Comparison of ENCODE assay signal across 9 mouse cellular contexts in genomic region chr11:86962362-86962761, GRCm38 (mm10). TPM values are rescaled to one million over a fixed set of nuclear protein-coding genes. Genes with fewer than 3 reads are reported as not detected.
A peak's percentile ranks its signal among the peaks of the same experiment; 100 is the strongest.
DNase-seq lines count a peak whose midpoint lies in the region; ATAC-seq and TF ChIP-seq lines count a peak whose summit lies in the region.
"Had no signal": no experiment of that assay in that cellular context is flagged by ENCODE, and none has a peak within 500 bp of the region (broad histone marks: within the 10 kb centered on the region; RNA-seq: fewer than 3 reads in every experiment).

No protein-coding gene starts in this region.

- no peaks in the 10 kb centered on the region for H3K9me3 ChIP-seq in kidney, embryonic 16.5 days (ENCODE audit: low read length)
- H3K9me3 ChIP-seq in embryonic facial prominence, embryonic 13.5 days = no peaks in the 10 kb centered on the region
- no peaks in the 10 kb centered on the region for H3K9me3 ChIP-seq in forebrain, embryonic 13.5 days (replicated peaks)

- 42% methylated on average over 2 of the region's 2 CpGs for WGBS in heart, adult 2 months
- 18% methylated on average over 2 of the region's 2 CpGs for WGBS in kidney, embryonic 16.5 days
- 66% methylated on average over 2 of the region's 2 CpGs for WGBS in embryonic facial prominence, embryonic 13.5 days
- 79% methylated on average over 2 of the region's 2 CpGs for WGBS in forebrain, embryonic 13.5 days

- no peak overlapping the region for H3K9ac ChIP-seq in heart, adult 2 months (ENCODE audit: low read depth, low read length)
- H3K9ac ChIP-seq in kidney, embryonic 16.5 days (replicated peaks; ENCODE audit: low read length) = no peak overlapping the region
- H3K9ac ChIP-seq in embryonic facial prominence, embryonic 13.5 days = no peak overlapping the region
- H3K9ac ChIP-seq in forebrain, embryonic 13.5 days = no peak overlapping the region

- H3K36me3 ChIP-seq in heart, adult 2 months (ENCODE audit: control insufficient read depth, insufficient read depth, low read length) = peaks cover 51% of the 10 kb centered on the region
- no peaks in the 10 kb centered on the region for H3K36me3 ChIP-seq in kidney, embryonic 16.5 days (ENCODE audit: insufficient read depth, low read length)
- peaks cover 15% of the 10 kb centered on the region for H3K36me3 ChIP-seq in embryonic facial prominence, embryonic 13.5 days
- no peaks in the 10 kb centered on the region; the same call in 1 of the 2 replicates for H3K36me3 ChIP-seq in forebrain, embryonic 13.5 days (ENCODE audit: poor library complexity, severe bottlenecking)

- H3K4me2 ChIP-seq in kidney, embryonic 16.5 days (replicated peaks; ENCODE audit: low read depth, low read length) = peak overlapping the region; percentile 14; the same call in 1 of the 2 replicates
- H3K4me2 ChIP-seq in embryonic facial prominence, embryonic 13.5 days = no peak overlapping the region
- no peak overlapping the region for H3K4me2 ChIP-seq in forebrain, embryonic 13.5 days

- no peak for DNase-seq in heart, adult 2 months
- DNase-seq in heart, postnatal 10 days = no peak
- no peak for DNase-seq in kidney, postnatal 25 days
- DNase-seq in thymus, postnatal 36 days = no peak
- DNase-seq: B cell, adult 2 months had no signal

- intact Hi-C loops in heart, adult 2 months (cut with DNase I) = loop anchor here (1.0 kb wide), 1 partner anchor 31 kb away; the partner anchor contains the start of gene Ypel2
- intact Hi-C loops in heart, postnatal 10 days (cut with DNase I) = no loop called here

- TF ChIP-seq CTCF in heart, adult 2 months (IDR thresholded peaks at IDR 0.05) = no peak

- TF ChIP-seq POLR2A in heart, adult 2 months (IDR thresholded peaks at IDR 0.05; ENCODE audit: insufficient read depth, low read depth, low read length) = no peak

- peaks cover 56% of the 10 kb centered on the region for H3K4me1 ChIP-seq in heart, adult 2 months (ENCODE audit: control insufficient read depth, insufficient read depth, low read length)
- peaks cover 64% of the 10 kb centered on the region for H3K4me1 ChIP-seq in kidney, embryonic 16.5 days (ENCODE audit: insufficient read depth, low read length)
- peaks cover 62% of the 10 kb centered on the region for H3K4me1 ChIP-seq in embryonic facial prominence, embryonic 13.5 days
- H3K4me1 ChIP-seq in forebrain, embryonic 13.5 days = peaks cover 18% of the 10 kb centered on the region

- peak; percentile 46; the same call in 1 of the 2 replicates for ATAC-seq in kidney, embryonic 16.5 days (ENCODE audit: low FRiP score, low TSS enrichment)
- no peak for ATAC-seq in embryonic facial prominence, embryonic 13.5 days (ENCODE audit: insufficient number of reproducible peaks, insufficient read depth, low FRiP score, low TSS enrichment, low read depth)
- 0 out of 2 replicates have a peak, but pooled peaks have one; percentile 35 for ATAC-seq in megakaryocyte-erythroid progenitor cell, adult 5-6 weeks (replicated peaks; ENCODE audit: low FRiP score, low TSS enrichment, poor library complexity, severe bottlenecking)
- ATAC-seq in forebrain, embryonic 13.5 days = no peak

- no peak for TF ChIP-seq EP300 in heart, adult 2 months (IDR thresholded peaks at IDR 0.05; ENCODE audit: insufficient read depth, low read depth, low read length)

- no peaks in the 10 kb centered on the region for H3K79me2 ChIP-seq in heart, adult 2 months (replicated peaks; ENCODE audit: control insufficient read depth, insufficient read depth, low read length)

- H3K4me3 ChIP-seq in heart, adult 2 months = no peak overlapping the region
- no peak overlapping the region for H3K4me3 ChIP-seq in kidney, embryonic 16.5 days (ENCODE audit: low read length)
- no peak overlapping the region for H3K4me3 ChIP-seq in embryonic facial prominence, embryonic 13.5 days
- no peak overlapping the region for H3K4me3 ChIP-seq in forebrain, embryonic 13.5 days

- H3K27me3 ChIP-seq in heart, adult 2 months (ENCODE audit: control insufficient read depth, insufficient read depth, low read length) = no peaks in the 10 kb centered on the region
- no peaks in the 10 kb centered on the region for H3K27me3 ChIP-seq in kidney, embryonic 16.5 days (ENCODE audit: insufficient read depth, low read length)
- H3K27me3 ChIP-seq in embryonic facial prominence, embryonic 13.5 days = no peaks in the 10 kb centered on the region
- H3K27me3 ChIP-seq in forebrain, embryonic 13.5 days = no peaks in the 10 kb centered on the region

- peak overlapping the region; percentile 74 for H3K27ac ChIP-seq in heart, adult 2 months
- peak overlapping the region; percentile 95 for H3K27ac ChIP-seq in kidney, embryonic 16.5 days (ENCODE audit: low read length)
- H3K27ac ChIP-seq in embryonic facial prominence, embryonic 13.5 days = 0 out of 2 replicates have a peak overlapping the region, but pooled peaks have one; percentile 44
- H3K27ac ChIP-seq in forebrain, embryonic 13.5 days = no peak overlapping the region

RNA-seq across cellular contexts. Expression of gene Ypel2, which starts 31.1 kb away (rescaled TPM):
- 10 to 100 TPM; 11.6 to 26.3 TPM for total RNA-seq in heart, adult 2 months (2021)
- polyA plus RNA-seq in heart, adult 2 months (2012; rRNA removed) = 7.9 and 12.2 TPM in 2 replicates
- 10 to 100 TPM; 26.1 to 31.3 TPM for total RNA-seq in heart, postnatal 10 days (2021)
- polyA plus RNA-seq in kidney, embryonic 16.5 days (2015; fragmentation: Nextera tagmentation; extraction: Ambion mirVana) = 11.6 and 13.2 TPM in 2 replicates
- polyA plus RNA-seq in embryonic facial prominence, embryonic 13.5 days (2015; fragmentation: Nextera tagmentation; extraction: Ambion mirVana) = 12.2 and 14.6 TPM in 2 replicates
- total RNA-seq in megakaryocyte-erythroid progenitor cell, adult 5-6 weeks (2014; fragmentation: Nextera tagmentation) = 0.79 and 1.0 TPM in 2 replicates
- total RNA-seq in megakaryocyte-erythroid progenitor cell, adult 5-6 weeks (2017) = 1.0 TPM in 2 replicates
- polyA plus RNA-seq in forebrain, embryonic 13.5 days (2015; fragmentation: Nextera tagmentation; extraction: Ambion mirVana) = 7.4 and 7.7 TPM in 2 replicates

Comparison
In these comparisons a context has a peak if more than half of its experiments do, and no peak if none do; other contexts are left out.
1. ATAC-seq: peak in kidney, embryonic 16.5 days (single experiment) and megakaryocyte-erythroid progenitor cell, adult 5-6 weeks (single experiment); none in embryonic facial prominence, embryonic 13.5 days (single experiment) and forebrain, embryonic 13.5 days (single experiment).